Mouse (Mus musculus): Measurements from ENCODE around the gene Gm5728. TPM values are rescaled to one million over a fixed set of nuclear protein-coding genes. Genes with fewer than 3 reads are reported as not detected.
"Not testable (repeated sequence)": the region's sequence is repeated elsewhere in the genome, so short reads cannot be mapped to it uniquely, and the experiment has no call there.

Gm5728 gene
- polyA plus RNA-seq (2012; rRNA removed) (not detected in 2 replicates), polyA plus RNA-seq (2014; fragmentation: Nextera tagmentation; extraction: Ambion mirVana) (not detected in 2 replicates)

- H3K9me3 ChIP-seq (ENCODE audit: control insufficient read depth, low read length); H3K4me3 ChIP-seq (replicated peaks; ENCODE audit: low read length); H3K4me1 ChIP-seq (ENCODE audit: control insufficient read depth, insufficient read depth, low read length); H3K4me2 ChIP-seq (replicated peaks; ENCODE audit: low read depth, low read length, severe bottlenecking); H3K27me3 ChIP-seq (ENCODE audit: control insufficient read depth, insufficient read depth, low read length); DNase-seq (ENCODE audit: low spot score); H3K36me3 ChIP-seq (ENCODE audit: control insufficient read depth, insufficient read depth, low read length); ATAC-seq (ENCODE audit: low FRiP score, low read depth); H3K27ac ChIP-seq (replicated peaks; ENCODE audit: low read depth, low read length); H3K9ac ChIP-seq (ENCODE audit: low read depth, low read length, severe bottlenecking): not testable (repeated sequence)
- no CpG with 5 or more reads among the region's 1 CpGs for WGBS
Measured at GRCm38 (mm10) chr7:20375310-20375709, at the start of gene Gm5728. Gene Gm5728 (minus strand): TSS chr7:20375410.

GRCm38 (mm10) chr7:20417642-20418041, 42.4 kb upstream of the Gm5728 start, which contains the start of gene Vmn1r100:
Gene Vmn1r100 (plus strand): TSS chr7:20417942.
- not testable (repeated sequence) for H3K4me3 ChIP-seq (replicated peaks; ENCODE audit: low read length); H3K9me3 ChIP-seq (ENCODE audit: control insufficient read depth, low read length); H3K4me2 ChIP-seq (replicated peaks; ENCODE audit: low read depth, low read length, severe bottlenecking); H3K9ac ChIP-seq (ENCODE audit: low read depth, low read length, severe bottlenecking); DNase-seq (ENCODE audit: low spot score); ATAC-seq (ENCODE audit: low FRiP score, low read depth); H3K4me1 ChIP-seq (ENCODE audit: control insufficient read depth, insufficient read depth, low read length); H3K27me3 ChIP-seq (ENCODE audit: control insufficient read depth, insufficient read depth, low read length); H3K36me3 ChIP-seq (ENCODE audit: control insufficient read depth, insufficient read depth, low read length); H3K27ac ChIP-seq (replicated peaks; ENCODE audit: low read depth, low read length)
- no CpG with 5 or more reads among the region's 3 CpGs for WGBS

GRCm38 (mm10) chr7:20333965-20334364, 41.2 kb downstream of the Gm5728 start, which contains the start of gene Gm4133:
Gene Gm4133 (minus strand): TSS chr7:20334065.
- not testable (repeated sequence) for H3K9me3 ChIP-seq (ENCODE audit: control insufficient read depth, low read length); ATAC-seq (ENCODE audit: low FRiP score, low read depth); H3K4me1 ChIP-seq (ENCODE audit: control insufficient read depth, insufficient read depth, low read length); H3K36me3 ChIP-seq (ENCODE audit: control insufficient read depth, insufficient read depth, low read length); DNase-seq (ENCODE audit: low spot score); H3K9ac ChIP-seq (ENCODE audit: low read depth, low read length, severe bottlenecking); H3K4me2 ChIP-seq (replicated peaks; ENCODE audit: low read depth, low read length, severe bottlenecking); H3K4me3 ChIP-seq (replicated peaks; ENCODE audit: low read length); H3K27ac ChIP-seq (replicated peaks; ENCODE audit: low read depth, low read length); H3K27me3 ChIP-seq (ENCODE audit: control insufficient read depth, insufficient read depth, low read length)
- WGBS: no CpG with 5 or more reads among the region's 2 CpGs

Other genes with a start within 250 kb of the Gm5728 start
- not detected in 2 replicates for gene Vmn1r93, start 236.3 kb downstream of the Gm5728 start, polyA plus RNA-seq (2012; rRNA removed)
- gene Vmn1r93, start 236.3 kb downstream of the Gm5728 start, polyA plus RNA-seq (2014; fragmentation: Nextera tagmentation; extraction: Ambion mirVana): not detected in 2 replicates
- gene Vmn1r94, start 207.0 kb downstream of the Gm5728 start, polyA plus RNA-seq (2012; rRNA removed): not detected in 2 replicates
- not detected in 2 replicates for gene Vmn1r94, start 207.0 kb downstream of the Gm5728 start, polyA plus RNA-seq (2014; fragmentation: Nextera tagmentation; extraction: Ambion mirVana)
- not detected in 2 replicates for gene Vmn1r95, start 181.7 kb downstream of the Gm5728 start, polyA plus RNA-seq (2012; rRNA removed)
- not detected in 2 replicates for gene Vmn1r95, start 181.7 kb downstream of the Gm5728 start, polyA plus RNA-seq (2014; fragmentation: Nextera tagmentation; extraction: Ambion mirVana)
- gene Gm6164, start 169.8 kb downstream of the Gm5728 start, polyA plus RNA-seq (2012; rRNA removed): not detected in 2 replicates
- gene Gm6164, start 169.8 kb downstream of the Gm5728 start, polyA plus RNA-seq (2014; fragmentation: Nextera tagmentation; extraction: Ambion mirVana): not detected in 2 replicates
- gene Gm4498, start 141.6 kb downstream of the Gm5728 start, polyA plus RNA-seq (2012; rRNA removed): not detected in 2 replicates
- not detected in 2 replicates for gene Gm4498, start 141.6 kb downstream of the Gm5728 start, polyA plus RNA-seq (2014; fragmentation: Nextera tagmentation; extraction: Ambion mirVana)
- gene Gm5890, start 112.6 kb downstream of the Gm5728 start, polyA plus RNA-seq (2012; rRNA removed): not detected in 2 replicates
- gene Gm5890, start 112.6 kb downstream of the Gm5728 start, polyA plus RNA-seq (2014; fragmentation: Nextera tagmentation; extraction: Ambion mirVana): not detected in 2 replicates
- gene Gm4133, start 41.3 kb downstream of the Gm5728 start, polyA plus RNA-seq (2012; rRNA removed): not detected in 2 replicates
- not detected in 2 replicates for gene Gm4133, start 41.3 kb downstream of the Gm5728 start, polyA plus RNA-seq (2014; fragmentation: Nextera tagmentation; extraction: Ambion mirVana)
- not detected in 2 replicates for gene Vmn1r100, start 42.5 kb upstream of the Gm5728 start, polyA plus RNA-seq (2012; rRNA removed)
- not detected in 2 replicates for gene Vmn1r100, start 42.5 kb upstream of the Gm5728 start, polyA plus RNA-seq (2014; fragmentation: Nextera tagmentation; extraction: Ambion mirVana)
- gene Vmn1r101, start 67.2 kb upstream of the Gm5728 start, polyA plus RNA-seq (2012; rRNA removed): not detected in 2 replicates
- gene Vmn1r101, start 67.2 kb upstream of the Gm5728 start, polyA plus RNA-seq (2014; fragmentation: Nextera tagmentation; extraction: Ambion mirVana): not detected in 2 replicates
- gene Gm10670, start 99.5 kb upstream of the Gm5728 start, polyA plus RNA-seq (2012; rRNA removed): not detected in 2 replicates
- gene Gm10670, start 99.5 kb upstream of the Gm5728 start, polyA plus RNA-seq (2014; fragmentation: Nextera tagmentation; extraction: Ambion mirVana): not detected in 2 replicates
- gene Vmn1r103, start 135.1 kb upstream of the Gm5728 start, polyA plus RNA-seq (2012; rRNA removed): not detected in 2 replicates
- not detected in 2 replicates for gene Vmn1r103, start 135.1 kb upstream of the Gm5728 start, polyA plus RNA-seq (2014; fragmentation: Nextera tagmentation; extraction: Ambion mirVana)
- not detected in 2 replicates for gene Vmn1r104, start 158.4 kb upstream of the Gm5728 start, polyA plus RNA-seq (2012; rRNA removed)
- not detected in 2 replicates for gene Vmn1r104, start 158.4 kb upstream of the Gm5728 start, polyA plus RNA-seq (2014; fragmentation: Nextera tagmentation; extraction: Ambion mirVana)
- not detected in 2 replicates for gene Gm5726, start 170.3 kb upstream of the Gm5728 start, polyA plus RNA-seq (2012; rRNA removed)
- not detected in 2 replicates for gene Gm5726, start 170.3 kb upstream of the Gm5728 start, polyA plus RNA-seq (2014; fragmentation: Nextera tagmentation; extraction: Ambion mirVana)
- gene Gm4141, start 200.8 kb upstream of the Gm5728 start, polyA plus RNA-seq (2012; rRNA removed): not detected in 2 replicates
- not detected in 2 replicates for gene Gm4141, start 200.8 kb upstream of the Gm5728 start, polyA plus RNA-seq (2014; fragmentation: Nextera tagmentation; extraction: Ambion mirVana)
- not detected in 2 replicates for gene Gm4513, start 223.6 kb upstream of the Gm5728 start, polyA plus RNA-seq (2012; rRNA removed)
- not detected in 2 replicates for gene Gm4513, start 223.6 kb upstream of the Gm5728 start, polyA plus RNA-seq (2014; fragmentation: Nextera tagmentation; extraction: Ambion mirVana)

Data from limb, embryonic 14.5 days (tissue).